Mouse (Mus musculus) embryo, embryonic 9.5 days (tissue): Measurements from ENCODE around the gene Sncg.
A peak's percentile ranks its signal among the peaks of the same experiment; 100 is the strongest.
"Not testable (repeated sequence)": the region's sequence is repeated elsewhere in the genome, so short reads cannot be mapped to it uniquely, and the experiment has no call there.

Source experiments
- DNase-seq: peaks from one replicate; pipeline ENCODE4 v3.0.0-alpha.2; 2017; ENCODE audit errors: extremely low spot score

Gene Sncg

GRCm38 (mm10) chr14:34370921-34371320, 3.7 kb downstream of the Sncg start:
- no peak for DNase-seq

- DNase-seq = no peak
These were observed 4.4 kb downstream of the Sncg start for GRCm38 (mm10) chr14:34370203-34370602.

- no peak for DNase-seq
These were observed 9.5 kb downstream of the Sncg start for GRCm38 (mm10) chr14:34365147-34365507.

- not testable (repeated sequence) for DNase-seq
These were observed 10.1 kb downstream of the Sncg start for GRCm38 (mm10) chr14:34364254-34365146.

- peak; percentile 57 for DNase-seq
These were observed 10.9 kb downstream of the Sncg start for GRCm38 (mm10) chr14:34363490-34364253.

- peak; percentile 66 for DNase-seq
These were observed 11.7 kb downstream of the Sncg start for GRCm38 (mm10) chr14:34362726-34363445.

GRCm38 (mm10) chr14:34362135-34362534, 12.5 kb downstream of the Sncg start:
- DNase-seq = no peak

GRCm38 (mm10) chr14:34360251-34360650, 14.3 kb downstream of the Sncg start:
- DNase-seq = no peak

- DNase-seq = no peak
These were observed 14.8 kb downstream of the Sncg start for GRCm38 (mm10) chr14:34359676-34360244.

GRCm38 (mm10) chr14:34357671-34358455, 16.7 kb downstream of the Sncg start:
- DNase-seq = no peak

- no peak for DNase-seq
These were observed 19.3 kb downstream of the Sncg start, which contains the start of gene Fam25c for GRCm38 (mm10) chr14:34355301-34355700. Gene Fam25c, minus strand, starts transcription at chr14:34355433.

GRCm38 (mm10) chr14:34354456-34354855, 20.1 kb downstream of the Sncg start:
- no peak for DNase-seq

- no peak for DNase-seq
These were observed 21.3 kb downstream of the Sncg start for GRCm38 (mm10) chr14:34353326-34353725.

GRCm38 (mm10) chr14:34352523-34352922, 22.1 kb downstream of the Sncg start:
- DNase-seq = no peak

GRCm38 (mm10) chr14:34351660-34352059, 22.9 kb downstream of the Sncg start:
- no peak for DNase-seq

- no peak for DNase-seq
These were observed 25.6 kb downstream of the Sncg start for GRCm38 (mm10) chr14:34349007-34349406.

- no peak for DNase-seq
These were observed 26.3 kb downstream of the Sncg start for GRCm38 (mm10) chr14:34348301-34348700.

GRCm38 (mm10) chr14:34347084-34347483, 27.5 kb downstream of the Sncg start:
- DNase-seq = no peak

- peak; percentile 24 for DNase-seq
These were observed 28.6 kb downstream of the Sncg start for GRCm38 (mm10) chr14:34345771-34346566.

GRCm38 (mm10) chr14:34344361-34344760, 30.2 kb downstream of the Sncg start:
- no peak for DNase-seq
